Mouse (Mus musculus) intestine, postnatal 0 days (tissue): ENCODE data around the gene Trpc3. TPM values are rescaled to one million over a fixed set of nuclear protein-coding genes. Genes with fewer than 3 reads are reported as not detected.

Experiments used
- ATAC-seq: fragments of 200-750 bp; cut with Nextera tagmentation; 2 replicates; pipeline ENCODE4 v1.8.0; 2017; ENCODE audit warnings: mild to moderate bottlenecking, moderate TSS enrichment, moderate library complexity
- H3K27ac ChIP-seq: fragments of 300-500 bp; sonication (generic); 2 replicates; pipeline ENCODE4 v1.5.1; 2014; ENCODE audit warnings: mild to moderate bottlenecking, low read depth, low read length, moderate library complexity
- H3K27me3 ChIP-seq: fragments of 300-500 bp; sonication (generic); replicated peaks from 2 replicates; pipeline ENCODE4 v1.6.1; 2014; ENCODE audit warnings: low read length, mixed read lengths; ENCODE audit not compliant: control insufficient read depth, insufficient read depth
- H3K36me3 ChIP-seq: fragments of 300-500 bp; sonication (generic); 2 replicates; pipeline ENCODE4 v1.6.1; 2014; ENCODE audit warnings: mild to moderate bottlenecking, moderate library complexity; ENCODE audit not compliant: control insufficient read depth, insufficient read depth
- H3K4me1 ChIP-seq: fragments of 300-500 bp; sonication (generic); replicated peaks from 2 replicates; pipeline ENCODE4 v1.6.1; 2014; ENCODE audit warnings: antibody characterized with exemption, low read length, mixed read lengths; ENCODE audit not compliant: control insufficient read depth, insufficient read depth
- H3K4me2 ChIP-seq: fragments of 300-500 bp; sonication (generic); replicated peaks from 2 replicates; pipeline ENCODE4 v1.6.1; 2014; ENCODE audit warnings: low read depth, mild to moderate bottlenecking, moderate library complexity
- H3K4me3 ChIP-seq: fragments of 300-500 bp; sonication (generic); 2 replicates; pipeline ENCODE4 v1.5.1; 2014; ENCODE audit warnings: low read depth, low read length
- H3K9ac ChIP-seq: fragments of 300-500 bp; sonication (generic); 2 replicates; pipeline ENCODE4 v1.6.1; 2014; ENCODE audit warnings: mild to moderate bottlenecking, low read depth, low read length
- H3K9me3 ChIP-seq: fragments of 300-500 bp; sonication (generic); 2 replicates; pipeline ENCODE4 v1.6.1; 2016; ENCODE audit warnings: mixed run types; ENCODE audit not compliant: control insufficient read depth
- CTCF ChIP-seq: sonication (generic); IDR thresholded peaks from 2 replicates; pipeline ENCODE4 v1.5.1; 2016; ENCODE audit warnings: low read depth, mild to moderate bottlenecking, control low read depth, antibody characterized with exemption, moderate library complexity
- WGBS: fragments of 180-500 bp; shearing (Covaris S2); extraction: QIAGEN DNeasy Blood & Tissue Kit; methylation state at CpG from one replicate; pipeline ENCODE4 v1.1.7; 2014; 5-methylcytosine and 5-hydroxymethylcytosine counted together
- polyA plus RNA-seq: library from polyadenylated mRNA; unstranded; fragments of >200 nt; fragmentation: Nextera tagmentation; extraction: Ambion mirVana; gene quantifications from 2 replicates; pipeline ENCODE4 v1.2.1, GENCODE M21; 2015

Trpc3 gene
- polyA plus RNA-seq, 1 experiment from 2014 or later, result 6.5 TPM

DNA sequence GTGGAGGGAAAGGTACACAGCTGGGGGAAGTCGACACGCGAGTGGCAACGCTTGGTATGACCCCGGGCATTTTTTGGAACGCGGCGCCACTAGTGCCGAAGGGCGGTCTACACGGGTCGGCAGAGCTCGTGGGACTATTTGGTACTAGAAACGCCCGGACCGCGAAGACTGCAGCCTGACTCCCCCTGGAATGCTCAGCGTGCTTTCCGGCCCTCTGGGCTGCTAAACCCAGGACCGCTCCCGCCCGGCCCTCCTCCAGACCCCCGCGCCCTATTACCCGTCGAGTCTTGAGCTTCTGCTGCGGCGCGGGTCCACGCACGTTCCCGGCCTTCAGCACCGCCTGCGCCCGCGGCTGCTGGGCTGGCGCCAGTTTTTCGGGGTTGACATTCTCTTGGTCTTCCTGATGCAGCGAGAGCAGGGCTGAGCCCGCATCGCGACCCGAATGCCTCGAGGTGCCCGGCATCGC lies 118.6 kb downstream of the Trpc3 start:
- Histone ChIP-seq H3K36me3 (peaks cover 21% of the 10 kb centered on the region), H3K9ac (peak overlapping the region; percentile 75), H3K4me2 (peak overlapping the region; percentile 98), H3K27ac (peak overlapping the region; percentile 35; the same call in 1 of the 2 replicates), H3K4me1 (no peaks in the 10 kb centered on the region), H3K4me3 (peak overlapping the region; percentile 97), H3K27me3 (no peaks in the 10 kb centered on the region), H3K9me3 (no peaks in the 10 kb centered on the region)
- TF ChIP-seq CTCF, result no peak
- WGBS, result under 1% methylated on average over 39 of the region's 46 CpGs
- ATAC-seq, result no peak; the same call in 1 of the 2 replicates

Other genes starting within 250 kb of the Trpc3 start
- gene Anxa5, start 214.3 kb downstream of the Trpc3 start, polyA plus RNA-seq, result 177 and 184 TPM in 2 replicates
- 2.8 and 3.3 TPM in 2 replicates for gene 1810062G17Rik, start 214.2 kb downstream of the Trpc3 start, polyA plus RNA-seq
- gene Gm11549, start 168.4 kb downstream of the Trpc3 start, polyA plus RNA-seq, result 1.1 and 1.2 TPM in 2 replicates
- gene Exosc9, start 137.6 kb downstream of the Trpc3 start, polyA plus RNA-seq, result 41.0 and 43.6 TPM in 2 replicates
- 37.4 and 43.3 TPM in 2 replicates for gene Ccna2, start 118.0 kb downstream of the Trpc3 start, polyA plus RNA-seq
- 4.5 and 4.8 TPM in 2 replicates for gene Bbs7, start 76.7 kb downstream of the Trpc3 start, polyA plus RNA-seq
- gene 4932438A13Rik, start 172.9 kb upstream of the Trpc3 start, polyA plus RNA-seq, result 28.5 and 32.2 TPM in 2 replicates